Mouse (Mus musculus) CH12.LX (cell line): ENCODE data around the gene Pick1. TPM values are rescaled to one million over a fixed set of nuclear protein-coding genes. Genes with fewer than 3 reads are reported as not detected.

Experiments used
- DNase-seq: peaks from one replicate; pipeline ENCODE4 v3.0.0-alpha.2; 2013; ENCODE audit errors: extremely low read depth
- H3K27ac ChIP-seq: 2 replicates; pipeline ENCODE4 v1.5.1; 2012; ENCODE audit warnings: low read depth, mild to moderate bottlenecking, control low read depth, moderate library complexity; ENCODE audit not compliant: insufficient read depth
- H3K27me3 ChIP-seq: replicated peaks from 2 replicates; pipeline ENCODE3; 2012; ENCODE audit warnings: inconsistent platforms
- H3K36me3 ChIP-seq, 2 experiments: replicated peaks in 1 of 2; 2 replicates each; pipeline versions ENCODE3 to v1.6.1; 2012; ENCODE audit warnings: inconsistent platforms in 1 of 2, low read length in 1 of 2, mild to moderate bottlenecking in 1 of 2, mixed read lengths in 1 of 2, moderate library complexity in 1 of 2; ENCODE audit not compliant: control insufficient read depth in 1 of 2, insufficient read depth in 1 of 2
- H3K4me1 ChIP-seq, 2 experiments: 2 replicates each; pipeline ENCODE4 v1.6.1; 2012; ENCODE audit warnings: inconsistent platforms in 1 of 2, moderate library complexity in 1 of 2; ENCODE audit not compliant: insufficient read depth in 2 of 2, control insufficient read depth in 1 of 2
- H3K4me2 ChIP-seq: 2 replicates; pipeline ENCODE4 v1.6.1; 2012; ENCODE audit warnings: low read depth, mild to moderate bottlenecking, control low read depth; ENCODE audit not compliant: poor library complexity, insufficient read depth, severe bottlenecking
- H3K4me3 ChIP-seq, 3 experiments: fragments of 150-350 bp in 1 of 3; sonication (generic) in 1 of 3; replicated peaks in 1 of 3; 2 replicates each; pipeline versions ENCODE3 to v1.5.1; 2011 to 2012; ENCODE audit warnings: low read depth in 2 of 3, low read length in 2 of 3, mild to moderate bottlenecking in 2 of 3, moderate library complexity in 2 of 3, control low read depth in 1 of 3, improper control_type of control experiment in 1 of 3, inconsistent platforms in 1 of 3, mixed read lengths in 1 of 3; ENCODE audit not compliant: poor library complexity in 1 of 3
- H3K79me2 ChIP-seq: replicated peaks from 2 replicates; pipeline ENCODE4 v1.6.1; 2012; ENCODE audit warnings: mild to moderate bottlenecking, moderate library complexity; ENCODE audit not compliant: control insufficient read depth, poor library complexity, insufficient read depth, severe bottlenecking; ENCODE audit errors: extremely low read depth
- H3K9ac ChIP-seq: 2 replicates; pipeline ENCODE4 v1.6.1; 2012; ENCODE audit warnings: low read depth, mild to moderate bottlenecking, control low read depth, moderate library complexity; ENCODE audit not compliant: insufficient read depth
- H3K9me3 ChIP-seq: replicated peaks from 2 replicates; pipeline ENCODE3; 2012; ENCODE audit warnings: low read length, inconsistent platforms, mixed read lengths
- BHLHE40 ChIP-seq: IDR thresholded peaks from 2 replicates; pipeline ENCODE4 v1.6.1; 2011; ENCODE audit warnings: mild to moderate bottlenecking, low read depth, low read length, improper control_type of control experiment
- CTCF ChIP-seq, 2 experiments: IDR thresholded peaks in 1 of 2; conservative IDR thresholded peaks in 1 of 2; 2 replicates each; pipeline ENCODE4 v1.5.1; 2011 to 2012; ENCODE audit warnings: low read depth in 2 of 2, low read length in 2 of 2, improper control_type of control experiment in 1 of 2, inconsistent platforms in 1 of 2, mild to moderate bottlenecking in 1 of 2, moderate library complexity in 1 of 2
- ELF1 ChIP-seq: IDR thresholded peaks from 2 replicates; pipeline ENCODE4 v1.6.1; 2014; ENCODE audit warnings: low read depth, mild to moderate bottlenecking, inconsistent platforms, low read length, improper control_type of control experiment
- EP300 ChIP-seq: IDR thresholded peaks from 2 replicates; pipeline ENCODE4 v1.6.1; 2011; ENCODE audit warnings: low read length, improper control_type of control experiment
- HCFC1 ChIP-seq: IDR thresholded peaks from 2 replicates; pipeline ENCODE4 v1.6.1; 2012; ENCODE audit warnings: low read depth, mild to moderate bottlenecking, inconsistent platforms, low read length, improper control_type of control experiment
- MAFK ChIP-seq: IDR thresholded peaks from 2 replicates; pipeline ENCODE4 v1.6.1; 2011; ENCODE audit warnings: low read length, improper control_type of control experiment; ENCODE audit not compliant: insufficient replicate concordance
- MAX ChIP-seq: IDR thresholded peaks from 2 replicates; pipeline ENCODE4 v1.6.1; 2011; ENCODE audit warnings: low read length, improper control_type of control experiment
- MYC ChIP-seq: IDR thresholded peaks from 2 replicates; pipeline ENCODE4 v1.6.1; 2011; ENCODE audit warnings: low read depth, mild to moderate bottlenecking, improper control_type of control experiment, low read length
- NRF1 ChIP-seq: IDR thresholded peaks from 2 replicates; pipeline ENCODE4 v1.6.1; 2014; ENCODE audit warnings: low read depth, mild to moderate bottlenecking, inconsistent platforms, low read length, improper control_type of control experiment, moderate library complexity
- PAX5 ChIP-seq: IDR thresholded peaks from 2 replicates; pipeline ENCODE4 v1.6.1; 2012; ENCODE audit warnings: low read length, inconsistent platforms, mixed read lengths
- SIN3A ChIP-seq: IDR thresholded peaks from 2 replicates; pipeline ENCODE4 v1.6.1; 2012; ENCODE audit warnings: low read length, improper control_type of control experiment, inconsistent platforms
- ZMIZ1 ChIP-seq: IDR thresholded peaks from 2 replicates; pipeline ENCODE4 v1.6.1; 2012; ENCODE audit warnings: low read depth, mild to moderate bottlenecking, inconsistent platforms, low read length, improper control_type of control experiment
- dilution Hi-C: fragments of 300-500 bp; cut with MboI; formaldehyde crosslinking; loops from 2 replicates; pipeline ENCODE4 v1.14.3; 2020; ENCODE audit warnings: low sequenced_read_pairs; ENCODE audit not compliant: extremely low pct_unique_long_range_greater_than_20kb, extremely low pct_ligation_motif_present
- in situ Hi-C: fragments of 300-500 bp; cut with MboI; formaldehyde crosslinking; loops from 3 replicates; pipeline ENCODE4 v1.14.3; 2019; ENCODE audit warnings: low sequenced_read_pairs, low pct_ligation_motif_present, low pct_unique_long_range_greater_than_20kb, mixed read lengths
- polyA plus RNA-seq: library from polyadenylated mRNA; unstranded; fragments of >175 nt; gene quantifications from 2 replicates; pipeline ENCODE4 v1.2.1, GENCODE M21; 2012; ENCODE audit warnings: low read depth; ENCODE audit not compliant: insufficient read length
- total RNA-seq, 2 experiments: library from RNA; depleted of rRNA; stranded (reverse); fragments of 300-350 nt in 1 of 2; fragments of >200 nt in 1 of 2; gene quantifications; 2 replicates each; pipeline ENCODE4 v1.2.3; 2012 to 2014

Pick1 gene
- total and polyA plus RNA-seq, 3 experiments = 13.9 to 23.4 (median 14.9) TPM

GRCm38 (mm10) chr15:79261095-79261725 lies 32.2 kb downstream of the Pick1 start:
- Histone ChIP-seq H3K79me2 (no peaks in the 10 kb centered on the region), H3K4me3 (no peak overlapping the region), H3K9ac (no peak overlapping the region), H3K4me2 (no peak overlapping the region), H3K36me3 (no peaks in the 10 kb centered on the region), H3K9me3 (peaks cover 24% of the 10 kb centered on the region), H3K27me3 (peaks cover 5% of the 10 kb centered on the region), H3K4me1 (peaks cover 5 to 6% of the 10 kb centered on the region in 2 experiments; a peak in 3 of 4 replicates), H3K27ac (no peak overlapping the region)
- DNase-seq = no peak
- no peak for TF ChIP-seq ELF1
- no peak for TF ChIP-seq CTCF (conservative IDR thresholded peaks at IDR 0.05 in 1 of 2, IDR thresholded peaks at IDR 0.05 in 1 of 2; ENCODE audit: low read depth in 2 of 2, low read length in 2 of 2)
- TF ChIP-seq HCFC1 = no peak
- no peak for TF ChIP-seq EP300
- in situ Hi-C loops = no loop called here
- dilution Hi-C loops = no loop called here

- no peak overlapping the region for H3K9ac ChIP-seq
- no peaks in the 10 kb centered on the region for H3K79me2 ChIP-seq
- no peak for DNase-seq
- H3K27ac ChIP-seq = no peak overlapping the region
- H3K36me3 ChIP-seq = no peaks in the 10 kb centered on the region
- in situ Hi-C loops = no loop called here
- no peak overlapping the region for H3K4me2 ChIP-seq
- no peak overlapping the region for H3K4me3 ChIP-seq
- dilution Hi-C loops = no loop called here
- peaks cover 5% of the 10 kb centered on the region for H3K27me3 ChIP-seq
- peaks cover 24% of the 10 kb centered on the region for H3K9me3 ChIP-seq
- TF ChIP-seq SIN3A = no peak
- no peak for TF ChIP-seq MAFK
- no peak for TF ChIP-seq PAX5
- no peak for TF ChIP-seq CTCF (conservative IDR thresholded peaks at IDR 0.05 in 1 of 2, IDR thresholded peaks at IDR 0.05 in 1 of 2; ENCODE audit: low read depth in 2 of 2, low read length in 2 of 2)
- no peak for TF ChIP-seq MYC
- no peak for TF ChIP-seq ZMIZ1
- no peak for TF ChIP-seq BHLHE40
- no peak for TF ChIP-seq NRF1
- peaks cover 5 to 6% of the 10 kb centered on the region in 2 experiments; a peak in 3 of 4 replicates for H3K4me1 ChIP-seq
Measured at GRCm38 (mm10) chr15:79261757-79262156, 32.8 kb downstream of the Pick1 start.

GRCm38 (mm10) chr15:79262375-79262774 lies 33.4 kb downstream of the Pick1 start:
- peaks cover 8% of the 10 kb centered on the region for H3K27me3 ChIP-seq
- in situ Hi-C loops (no loop called here), dilution Hi-C loops (no loop called here)
- H3K36me3 ChIP-seq = no peaks in the 10 kb centered on the region
- no peak overlapping the region for H3K9ac ChIP-seq
- TF ChIP-seq SIN3A (no peak), MAX (no peak)
- H3K27ac ChIP-seq = no peak overlapping the region
- no peak overlapping the region for H3K4me2 ChIP-seq
- no peaks in the 10 kb centered on the region for H3K79me2 ChIP-seq
- H3K9me3 ChIP-seq = peaks cover 24% of the 10 kb centered on the region
- no peak for DNase-seq
- H3K4me3 ChIP-seq = no peak overlapping the region
- H3K4me1 ChIP-seq = peaks cover 5 to 7% of the 10 kb centered on the region in 2 experiments; a peak in 3 of 4 replicates
